Mouse (Mus musculus): ENCODE measurements around the gene Gm11639. TPM values are rescaled to one million over a fixed set of nuclear protein-coding genes. Genes with fewer than 3 reads are reported as not detected.
A peak's percentile ranks its signal among the peaks of the same experiment; 100 is the strongest.
"Not testable (repeated sequence)": the region's sequence is repeated elsewhere in the genome, so short reads cannot be mapped to it uniquely, and the experiment has no call there.

The Gm11639 gene
- total RNA-seq, 2 experiments from 2014 or later, result not detected

DNA sequence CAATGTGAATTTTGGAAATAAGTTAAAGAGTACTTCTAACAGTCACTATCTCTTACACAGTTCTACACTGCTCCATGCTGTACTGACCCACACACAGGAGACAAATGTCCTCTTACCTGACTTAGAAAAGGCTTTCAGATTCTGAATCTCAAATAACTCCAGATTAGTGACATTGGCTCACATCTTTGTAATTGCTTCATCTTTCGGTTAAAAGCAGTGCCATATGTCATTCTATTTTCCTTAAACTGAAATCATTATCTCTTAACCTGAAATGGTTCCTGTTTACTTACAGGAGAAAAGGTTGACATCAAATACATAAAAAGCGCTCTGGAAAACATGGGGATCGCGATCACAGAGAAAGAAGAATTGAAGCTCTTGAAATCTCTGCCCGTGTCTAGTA lies 377.8 kb downstream of the Gm11639 start, which contains the start of gene Efcab3:
Efcab3 (plus strand) TSS at position 301 of the 400 bp plus-strand sequence.
- no peak for DNase-seq (ENCODE audit: low spot score)

DNA sequence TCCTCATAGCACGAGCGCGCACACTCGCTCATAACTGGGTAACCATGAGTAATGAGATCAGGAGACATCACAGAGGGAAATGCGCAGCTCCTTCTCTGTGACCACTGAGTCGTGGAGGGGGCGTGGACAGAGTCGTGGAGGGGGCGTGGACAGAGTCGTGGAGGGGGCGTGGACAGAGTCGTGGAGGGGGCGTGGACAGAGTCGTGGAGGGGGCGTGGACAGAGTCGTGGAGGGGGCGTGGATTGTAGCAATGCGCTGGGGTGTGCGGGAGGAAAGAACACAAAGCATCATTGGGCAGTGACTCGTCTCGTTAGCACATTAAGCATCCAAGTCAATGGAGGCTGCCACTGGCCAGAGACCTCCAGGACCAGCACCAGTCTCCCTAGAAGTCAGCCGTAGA lies 426.9 kb downstream of the Gm11639 start:
- not testable (repeated sequence) for DNase-seq (ENCODE audit: low spot score)

DNA sequence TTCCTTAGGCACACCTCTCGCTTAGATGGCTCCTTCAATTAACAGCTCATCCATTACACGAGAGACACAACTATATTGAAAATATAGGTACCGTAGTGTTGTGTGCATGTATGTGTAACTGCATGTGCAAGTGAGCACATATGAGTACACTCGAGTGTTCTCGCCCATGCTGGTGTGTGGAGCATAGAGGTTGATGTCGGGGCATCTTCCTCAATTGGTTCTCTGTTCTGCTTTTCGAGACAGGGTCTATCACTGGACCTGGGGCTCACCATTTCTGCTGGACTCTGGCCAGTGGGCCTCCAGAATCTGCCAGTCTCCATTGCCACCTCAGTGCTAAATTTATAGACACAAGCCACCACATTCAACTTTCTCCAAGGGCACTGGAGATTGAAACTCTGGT lies 432.3 kb downstream of the Gm11639 start:
- DNase-seq (ENCODE audit: low spot score), result no peak

DNA sequence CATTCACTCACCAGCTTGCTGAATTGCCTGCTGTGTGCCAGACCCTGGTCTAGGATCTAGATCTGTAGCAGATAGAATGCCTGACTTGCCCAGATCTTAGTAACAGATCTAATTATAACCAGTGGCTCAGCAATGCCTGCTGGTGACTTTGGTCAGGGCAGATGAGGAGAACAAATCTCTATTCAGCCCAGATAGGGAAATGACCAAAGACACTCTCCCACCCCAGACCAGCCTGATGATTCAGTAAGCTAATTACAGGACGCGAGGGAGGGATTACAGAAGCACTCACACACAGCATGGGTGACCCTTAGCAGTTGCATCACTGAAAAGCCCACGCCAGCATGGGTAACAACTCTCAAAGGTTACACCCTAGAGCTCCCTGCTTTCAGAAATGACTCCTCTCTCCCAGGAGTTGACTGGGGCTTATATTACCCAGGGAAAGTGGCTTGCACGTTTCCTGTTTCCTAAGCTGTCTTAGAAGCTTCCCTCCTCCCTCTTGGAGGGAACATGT lies 435.1 kb downstream of the Gm11639 start:
- DNase-seq (ENCODE audit: low spot score), result peak; percentile 12

DNA sequence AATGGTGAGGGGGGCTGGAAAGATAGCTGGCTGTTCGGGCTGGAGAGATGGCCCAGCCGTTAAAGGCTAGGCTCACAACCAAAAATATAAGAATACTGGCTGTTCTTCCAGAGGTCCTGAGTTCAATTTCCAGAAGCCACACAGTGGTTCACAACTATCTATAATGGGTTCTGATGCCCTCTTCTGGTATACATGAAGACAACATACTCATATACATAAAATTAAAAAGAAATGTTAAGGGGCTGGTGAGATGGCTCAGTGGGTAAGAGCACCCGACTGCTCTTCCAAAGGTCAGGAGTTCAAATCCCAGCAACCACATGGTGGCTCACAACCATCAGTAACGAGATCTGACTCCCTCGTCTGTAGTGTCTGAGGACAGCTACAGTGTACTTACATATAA lies 436.3 kb downstream of the Gm11639 start:
- not testable (repeated sequence) for DNase-seq (ENCODE audit: low spot score)

DNA sequence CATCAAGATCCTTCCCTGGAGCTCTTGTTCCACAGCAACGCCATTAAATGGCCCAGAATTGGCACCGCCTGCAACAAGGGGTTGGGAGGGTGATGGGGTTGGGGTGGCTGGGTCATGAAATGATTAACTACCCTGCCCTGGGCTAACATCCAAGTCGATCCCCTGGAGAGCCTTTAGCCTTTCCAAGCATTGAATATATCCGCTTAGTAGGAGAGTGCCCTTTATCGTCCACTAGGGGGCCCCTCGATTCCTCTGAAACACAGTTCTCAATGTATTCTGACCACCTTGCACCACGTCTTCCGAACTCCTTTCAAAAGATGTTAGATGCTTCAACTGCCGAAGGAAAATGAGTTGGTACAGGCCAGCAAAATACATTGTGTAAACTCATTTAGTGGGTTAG lies 438.5 kb downstream of the Gm11639 start:
- peak; percentile 45 for DNase-seq (ENCODE audit: low spot score)

DNA sequence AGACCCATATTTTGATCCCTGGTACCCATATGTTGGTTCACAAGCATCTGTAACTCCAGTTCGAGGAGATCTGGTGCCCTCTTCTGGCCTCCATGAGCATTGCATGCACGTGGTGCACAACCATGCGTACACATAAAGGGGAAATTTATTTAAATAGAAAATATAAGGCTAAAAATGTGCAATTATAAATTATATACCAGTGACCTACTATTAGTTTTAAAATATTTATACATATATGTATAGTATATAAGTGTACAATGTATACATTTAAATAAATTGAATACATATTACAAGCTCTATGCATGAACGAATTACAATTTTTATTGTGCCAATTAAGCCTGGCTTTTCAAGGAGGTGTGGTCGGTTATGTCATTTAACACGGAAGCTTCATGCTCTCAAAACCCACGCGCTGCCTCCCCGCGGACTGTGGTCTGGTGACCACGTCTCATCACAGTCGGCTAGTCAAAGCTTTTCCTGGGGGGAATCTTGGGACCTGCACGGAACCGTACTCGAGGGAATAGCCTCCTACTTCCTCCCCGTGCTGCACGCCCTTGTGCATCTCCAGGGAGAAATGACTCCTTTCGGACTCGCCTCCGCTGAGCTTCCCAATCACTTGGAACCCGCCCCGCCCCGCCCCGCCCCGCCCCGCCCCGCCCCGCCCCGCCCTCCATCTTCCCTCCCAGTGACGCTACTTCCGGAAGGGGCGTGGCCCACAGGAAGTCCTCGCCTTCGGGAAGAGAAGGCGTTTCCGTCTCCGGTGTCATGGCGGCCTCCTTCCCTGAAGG lies 440.4 kb downstream of the Gm11639 start, which contains the start of gene Mettl2:
Mettl2 (plus strand) TSS at position 691 of the 785 bp plus-strand sequence.
- peak; percentile 79 for DNase-seq (ENCODE audit: low spot score)

DNA sequence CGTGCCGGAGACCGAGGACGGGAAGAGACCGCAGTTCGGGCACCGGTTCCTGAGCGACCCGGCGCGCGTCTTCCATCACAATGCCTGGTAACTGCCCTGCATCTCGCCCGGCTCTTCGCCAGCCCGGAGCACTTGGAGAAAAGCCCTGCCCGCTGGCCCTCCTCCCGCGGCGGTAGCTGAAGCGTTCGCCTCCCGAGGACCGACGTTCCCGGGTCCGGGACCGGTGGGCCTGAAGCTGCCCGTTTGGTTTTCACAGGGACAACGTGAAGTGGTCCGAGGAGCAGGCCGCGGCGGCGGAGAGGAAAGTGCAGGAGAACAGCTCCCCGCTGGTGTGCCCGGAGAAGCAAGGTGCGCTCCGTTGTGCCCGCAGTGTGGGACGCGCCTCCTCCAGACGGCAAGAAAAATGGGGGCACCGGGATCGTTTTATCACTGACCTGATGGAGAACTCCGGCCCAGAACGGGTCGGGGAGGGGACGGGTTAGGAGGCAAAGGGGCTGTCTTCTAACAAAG lies 441.1 kb downstream of the Gm11639 start:
- no peak for DNase-seq (ENCODE audit: low spot score)

DNA sequence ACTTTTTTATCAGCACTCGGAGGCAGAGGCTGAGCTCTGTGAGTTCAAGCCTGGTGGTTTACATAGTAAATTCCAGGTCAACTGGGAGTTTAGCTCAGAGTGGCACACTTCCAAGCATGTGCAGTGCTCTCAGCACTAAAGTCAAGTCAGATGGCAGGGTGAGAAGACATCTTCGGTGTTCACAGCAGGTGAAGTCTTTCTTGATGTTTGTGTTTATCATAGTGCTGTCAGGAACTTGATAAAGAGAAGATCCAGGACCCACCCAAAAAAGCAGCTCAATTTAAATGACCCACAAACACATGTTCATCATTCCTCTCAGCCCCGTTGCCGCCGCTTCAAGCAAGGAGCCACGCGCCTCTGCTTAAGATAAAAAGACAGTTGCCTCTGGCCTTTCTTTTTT lies 450.2 kb downstream of the Gm11639 start:
- no peak for DNase-seq (ENCODE audit: low spot score)

DNA sequence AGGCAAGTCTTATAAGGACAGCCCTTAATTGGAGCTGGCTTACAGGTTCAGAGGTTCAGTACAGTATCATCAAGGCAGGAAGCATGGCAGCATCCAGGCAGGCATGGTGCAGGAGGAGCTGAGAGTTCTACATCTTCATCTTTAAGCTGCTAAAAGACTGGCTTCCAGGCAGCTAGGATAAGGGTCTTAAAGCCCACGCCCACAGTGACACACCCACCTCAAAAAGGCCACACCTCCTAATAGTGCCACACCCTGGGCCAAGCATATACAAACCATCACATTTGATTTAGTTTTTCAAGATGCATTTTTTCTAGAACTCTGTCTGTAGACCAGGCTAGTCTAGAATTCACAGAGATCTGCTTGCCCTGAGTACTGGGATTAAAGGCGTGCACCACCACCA lies 451.7 kb downstream of the Gm11639 start:
- not testable (repeated sequence) for DNase-seq (ENCODE audit: low spot score)

DNA sequence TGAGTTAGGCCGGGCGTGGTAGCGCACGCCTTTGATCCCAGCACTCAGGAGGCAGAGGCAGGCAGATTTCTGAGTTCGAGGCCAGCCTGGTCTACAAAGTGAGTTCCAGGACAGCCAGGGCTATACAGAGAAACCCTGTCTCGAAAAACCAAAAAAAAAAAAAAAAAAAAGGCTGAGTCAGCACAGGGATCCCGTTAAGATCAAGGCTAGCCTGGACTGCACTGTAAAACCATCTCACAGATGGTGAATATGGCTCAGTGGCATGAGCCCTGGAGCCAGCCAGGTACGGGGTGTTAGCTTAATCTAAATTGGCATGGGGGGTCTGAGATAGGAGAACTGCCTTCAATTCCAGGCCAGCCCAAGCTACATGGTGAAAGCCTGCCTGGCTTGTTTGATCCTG lies 455.0 kb downstream of the Gm11639 start:
- not testable (repeated sequence) for DNase-seq (ENCODE audit: low spot score)

DNA sequence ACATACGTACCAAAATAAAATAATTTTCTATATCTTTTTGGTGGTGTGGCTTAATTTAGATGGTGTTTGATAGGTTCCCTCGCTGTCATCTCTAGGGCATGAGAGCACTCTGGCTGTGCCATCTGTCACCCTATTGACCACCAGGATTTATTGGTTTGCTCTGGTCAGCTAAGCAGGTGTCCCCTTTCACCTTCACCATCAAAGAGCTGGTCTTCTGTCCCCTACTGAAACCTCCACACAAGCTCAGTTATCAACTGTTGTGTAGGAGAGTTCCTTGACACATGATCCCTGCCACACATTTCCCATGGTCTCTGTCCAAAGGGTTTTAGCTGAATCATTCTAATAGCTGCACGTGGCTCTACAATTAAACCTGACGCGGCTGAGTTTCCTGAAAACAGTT lies 455.6 kb downstream of the Gm11639 start:
- no peak for DNase-seq (ENCODE audit: low spot score)

DNA sequence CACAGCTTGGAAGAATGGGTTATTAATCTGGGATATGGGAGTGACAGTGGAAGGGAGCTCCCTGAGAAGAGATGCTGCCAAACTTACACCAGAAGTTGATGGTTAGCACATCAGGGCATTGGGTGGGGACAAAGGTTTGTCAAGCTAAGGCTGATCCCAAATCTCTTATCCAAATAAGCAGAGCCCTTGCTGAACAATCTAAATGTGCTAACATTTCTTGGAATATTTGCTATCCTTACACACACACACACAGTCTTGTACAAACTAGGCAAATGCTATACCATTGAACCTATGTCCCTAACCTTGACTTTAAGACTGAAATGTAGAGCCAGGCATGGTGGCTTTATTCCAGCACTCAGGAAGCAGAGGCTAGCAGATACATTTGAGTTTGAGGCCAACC lies 458.1 kb downstream of the Gm11639 start:
- no peak for DNase-seq (ENCODE audit: low spot score)

DNA sequence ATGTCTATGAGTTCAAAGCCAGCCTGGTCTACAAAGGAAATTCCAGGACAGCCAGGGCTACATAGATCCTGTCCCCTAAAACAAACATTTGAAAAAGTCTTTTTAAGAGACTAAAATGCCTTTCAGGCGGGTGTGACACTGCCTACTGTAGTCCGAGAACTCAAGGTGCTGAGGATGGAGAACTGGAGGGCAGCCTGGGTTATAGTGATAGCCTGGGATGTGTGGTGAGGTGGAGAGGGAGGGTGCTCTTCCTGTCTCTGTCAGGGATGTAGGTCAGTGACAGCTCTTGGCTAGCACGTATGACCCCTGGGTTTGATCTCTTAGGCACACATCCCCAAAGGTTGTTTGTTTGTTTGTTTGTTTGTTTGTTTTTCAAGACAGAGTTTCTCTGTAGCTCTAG lies 458.6 kb downstream of the Gm11639 start:
- DNase-seq (ENCODE audit: low spot score), result no peak

DNA sequence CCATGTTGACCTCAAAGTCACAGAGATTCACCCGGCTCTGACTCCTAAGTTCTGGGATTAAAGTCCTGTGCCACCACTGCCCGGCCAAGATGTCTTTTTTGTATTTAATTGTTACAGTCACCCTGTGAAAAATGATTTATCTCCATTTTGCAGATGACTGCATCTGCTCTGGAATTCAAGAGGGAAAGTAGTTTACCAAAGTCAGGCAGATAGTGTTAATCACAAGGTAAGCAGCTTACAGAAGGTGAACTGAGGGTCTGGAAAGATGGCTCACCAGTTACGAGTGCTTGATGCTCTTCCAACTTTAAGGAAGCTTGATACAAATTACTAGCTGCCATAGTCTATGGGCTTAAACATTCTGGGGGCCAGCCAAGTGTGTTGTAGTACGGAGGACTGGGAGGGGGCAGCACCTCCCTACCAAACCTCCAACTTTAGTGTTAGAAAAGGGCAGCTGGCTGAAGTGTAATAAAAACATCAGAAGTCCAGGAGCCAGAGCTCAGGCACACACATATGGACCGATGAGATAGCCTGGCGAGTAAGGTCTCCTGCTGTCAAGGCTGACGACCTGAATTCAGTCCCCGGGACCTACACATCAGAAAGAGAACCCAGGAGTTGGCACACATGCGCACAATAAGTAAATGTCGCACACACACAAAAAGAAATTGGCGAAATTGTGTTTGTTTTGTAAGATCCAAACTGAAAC lies 459.2 kb downstream of the Gm11639 start:
- DNase-seq (ENCODE audit: low spot score), result no peak

DNA sequence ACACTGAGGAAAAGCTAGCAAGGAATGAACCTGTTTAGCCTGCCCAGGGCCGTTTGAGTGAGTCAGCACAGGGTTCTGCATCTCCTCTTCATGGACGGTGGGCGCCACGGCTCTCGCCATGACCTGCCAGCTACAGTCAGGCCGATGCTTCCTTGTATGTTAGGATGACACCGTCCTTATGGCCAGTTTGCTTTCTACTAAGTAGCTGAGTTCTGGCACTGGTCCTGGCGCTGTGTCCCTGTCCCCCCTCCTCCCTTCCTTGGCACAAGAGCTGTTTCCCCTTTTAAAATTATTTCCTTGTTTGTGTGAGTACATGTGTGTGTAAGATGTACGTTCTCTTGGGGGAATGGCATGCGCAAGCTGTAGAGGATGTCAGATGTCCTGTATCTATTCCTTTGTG lies 459.7 kb downstream of the Gm11639 start:
- no peak for DNase-seq (ENCODE audit: low spot score)

DNA sequence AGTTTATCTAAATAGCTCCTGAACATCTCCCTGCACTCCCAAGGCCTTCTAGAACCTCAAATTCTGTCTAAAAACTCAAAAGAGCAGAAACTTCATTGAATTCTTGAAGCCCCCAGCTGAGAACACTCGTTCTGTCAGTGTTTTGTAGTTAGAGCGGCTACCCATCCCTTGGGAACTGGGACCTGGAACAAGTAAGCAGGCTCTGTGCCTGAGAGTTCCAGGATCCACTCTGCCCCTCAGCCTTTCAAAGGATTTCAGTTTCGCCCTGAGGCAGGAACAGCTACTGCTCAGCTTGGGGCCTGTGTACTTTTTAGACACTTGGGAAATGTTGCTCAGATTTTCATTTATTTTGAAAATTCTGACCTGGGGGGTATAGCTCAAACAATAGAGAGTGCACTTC lies 461.1 kb downstream of the Gm11639 start, which contains the start of gene Gm10842:
Gm10842 (plus strand) TSS at position 301 of the 400 bp plus-strand sequence.
- no peak for DNase-seq (ENCODE audit: low spot score)

DNA sequence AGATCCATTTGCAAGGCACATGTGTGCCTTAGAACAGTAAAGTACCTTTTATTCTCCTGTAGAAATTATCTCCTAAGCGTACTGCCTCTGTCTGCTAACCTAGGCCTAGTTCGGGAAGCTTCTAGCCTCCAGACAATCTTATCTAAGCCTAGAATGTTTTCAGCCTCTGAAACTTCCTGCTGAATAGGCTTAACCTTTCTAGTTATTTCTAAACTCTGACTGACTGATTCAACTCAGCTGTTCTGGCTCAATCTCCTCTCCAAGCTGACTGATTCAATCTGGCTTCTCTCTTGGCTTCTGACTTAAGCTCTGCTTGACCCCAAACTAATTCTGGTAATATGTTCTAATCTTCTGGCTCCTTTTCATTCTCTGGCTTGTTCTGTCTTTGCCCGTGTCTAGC lies 463.8 kb downstream of the Gm11639 start:
- DNase-seq (ENCODE audit: low spot score), result no peak

DNA sequence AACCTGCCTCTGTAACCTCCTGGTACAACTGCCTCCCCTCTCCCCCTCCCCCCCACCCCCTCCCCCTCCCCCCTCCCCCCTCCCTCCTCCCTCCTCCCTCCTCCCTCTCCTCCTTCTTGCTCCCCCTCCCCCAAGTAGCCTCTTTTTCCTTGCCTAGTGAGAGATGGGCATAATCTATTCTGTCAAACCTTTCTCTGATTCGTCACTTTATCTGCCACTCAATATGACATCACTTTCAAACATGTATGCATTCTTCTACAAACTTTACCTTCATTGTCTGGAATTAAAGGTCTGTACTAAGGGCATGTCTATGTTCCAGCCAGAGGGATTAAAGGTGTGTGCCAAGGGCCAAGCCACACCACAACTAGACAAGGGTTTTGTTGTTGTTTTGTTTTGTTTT lies 464.3 kb downstream of the Gm11639 start:
- no peak for DNase-seq (ENCODE audit: low spot score)

DNA sequence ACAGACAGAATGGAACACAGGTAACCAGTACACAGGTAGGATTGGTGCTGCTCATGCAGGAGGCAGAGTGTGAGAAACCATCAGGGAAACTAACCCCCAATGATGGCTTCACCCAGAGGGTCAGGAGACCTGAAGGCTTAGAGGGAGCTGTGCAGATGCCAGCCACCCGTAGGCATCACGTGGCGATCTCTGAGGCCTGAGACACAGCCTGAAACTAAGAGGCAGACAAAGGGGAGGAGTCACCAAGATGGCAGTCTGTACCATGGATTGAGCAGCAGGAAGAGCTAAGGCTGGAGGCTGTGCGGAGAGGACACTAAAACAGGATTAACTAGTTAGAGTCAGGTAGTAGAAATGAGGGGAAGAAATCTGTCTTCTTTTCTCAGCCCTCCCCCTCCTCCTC lies 465.2 kb downstream of the Gm11639 start:
- DNase-seq (ENCODE audit: low spot score), result no peak

DNA sequence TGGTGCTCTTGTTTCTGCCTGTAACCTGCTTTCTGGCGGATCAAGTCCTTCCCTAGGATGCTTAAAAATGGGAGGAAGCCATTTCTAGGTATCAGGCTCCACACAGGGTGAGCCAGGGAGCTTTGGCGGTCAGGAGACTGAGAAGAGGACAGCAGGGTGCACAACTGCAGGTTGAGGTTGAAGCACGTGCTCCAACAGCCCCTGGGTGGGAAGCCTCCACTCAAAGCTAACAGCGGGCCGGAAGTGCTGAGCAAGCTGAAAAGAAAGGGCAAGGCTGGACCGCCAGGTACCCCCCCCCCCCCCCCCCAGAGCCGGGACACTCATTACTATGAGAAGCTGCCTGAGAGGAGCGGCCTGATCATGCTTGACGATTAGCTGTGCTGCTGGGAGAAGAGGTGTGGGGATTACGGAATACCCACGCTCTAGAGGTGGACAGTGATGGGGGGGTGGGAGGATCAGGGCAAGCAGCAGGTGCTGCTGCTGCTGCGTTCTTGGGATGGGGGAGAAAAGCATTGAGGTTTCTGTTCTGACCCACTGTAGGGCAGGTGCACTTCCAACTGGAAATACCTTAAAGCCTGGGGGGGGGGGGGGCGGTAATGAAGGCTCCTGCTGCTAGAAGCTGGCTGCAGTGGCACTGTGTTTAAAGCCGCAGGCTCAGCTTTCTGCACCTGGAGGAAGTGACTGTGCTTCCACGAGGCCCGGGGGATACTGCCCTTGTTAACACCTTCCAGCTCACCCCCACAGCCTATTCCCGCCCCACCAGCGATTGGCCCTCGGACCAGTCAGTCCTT lies 465.9 kb downstream of the Gm11639 start:
- no peak for DNase-seq (ENCODE audit: low spot score)

DNA sequence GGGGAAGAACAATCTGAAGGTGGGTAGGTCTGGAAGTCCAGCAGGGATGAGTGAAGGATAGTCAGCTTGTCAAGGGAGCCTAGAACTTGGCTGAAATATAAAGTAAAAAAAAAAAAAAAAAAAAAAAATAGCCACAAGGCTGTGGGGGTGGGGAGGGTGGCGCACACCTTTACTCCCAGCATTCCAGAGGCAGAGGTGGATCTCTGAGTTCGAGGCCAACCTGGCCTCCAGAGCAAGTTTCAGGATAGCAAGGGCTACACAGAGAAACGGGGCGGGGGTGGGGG lies 466.5 kb downstream of the Gm11639 start:
- DNase-seq (ENCODE audit: low spot score), result no peak
